Mouse (Mus musculus) R1 (cell line): ENCODE measurements around the gene Tbc1d22a.

Source experiments
- DNase-seq: peaks from one replicate; pipeline ENCODE4 v3.0.0-alpha.2; 2018; ENCODE audit warnings: low read depth, low spot score

The Tbc1d22a gene

DNA sequence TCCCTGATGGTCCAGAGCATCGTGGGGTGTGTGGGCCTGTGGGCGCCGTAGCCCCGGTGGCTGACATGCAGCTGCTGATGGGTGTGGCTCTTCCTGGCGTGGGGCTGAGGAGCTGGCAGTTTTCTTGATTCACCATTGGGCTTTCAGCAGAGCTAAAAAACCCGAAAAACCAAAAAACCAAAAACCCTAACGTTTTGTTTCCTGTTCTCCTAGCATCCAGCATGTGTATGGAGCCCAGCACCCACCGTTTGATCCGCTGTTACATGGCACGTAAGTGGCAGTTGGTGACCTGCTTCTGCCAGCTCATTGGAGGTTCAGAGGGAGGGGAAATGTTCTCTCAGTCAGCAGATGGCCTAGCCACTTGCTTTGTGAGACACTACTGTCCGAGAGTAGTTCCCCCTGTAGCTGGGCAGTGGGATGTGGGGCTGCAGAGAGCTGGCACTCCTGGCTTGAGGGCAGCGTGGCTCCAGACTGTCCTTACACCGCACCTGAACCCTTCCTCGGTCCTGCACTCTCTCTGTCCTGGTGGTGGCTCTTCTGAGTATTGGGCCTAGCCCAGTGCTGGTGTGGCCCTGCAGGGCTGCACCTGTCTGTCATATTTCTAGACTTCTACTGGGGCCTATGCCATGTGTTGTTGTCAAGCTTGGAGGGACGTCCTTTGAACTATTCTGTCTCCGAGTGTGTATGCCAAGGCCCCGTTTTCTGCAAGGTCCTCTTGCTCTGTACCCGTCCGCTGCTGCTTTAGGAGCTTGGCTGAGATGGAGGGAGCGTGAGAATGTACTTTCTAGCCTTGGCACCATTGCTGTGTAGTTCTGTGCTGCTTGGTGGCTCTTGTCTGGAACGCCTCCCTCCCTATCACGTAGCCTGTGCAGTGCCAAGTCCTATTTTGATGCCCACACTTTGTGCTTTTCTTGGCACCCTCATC, 20.5 kb downstream of the Tbc1d22a start:
- no peak for DNase-seq

DNA sequence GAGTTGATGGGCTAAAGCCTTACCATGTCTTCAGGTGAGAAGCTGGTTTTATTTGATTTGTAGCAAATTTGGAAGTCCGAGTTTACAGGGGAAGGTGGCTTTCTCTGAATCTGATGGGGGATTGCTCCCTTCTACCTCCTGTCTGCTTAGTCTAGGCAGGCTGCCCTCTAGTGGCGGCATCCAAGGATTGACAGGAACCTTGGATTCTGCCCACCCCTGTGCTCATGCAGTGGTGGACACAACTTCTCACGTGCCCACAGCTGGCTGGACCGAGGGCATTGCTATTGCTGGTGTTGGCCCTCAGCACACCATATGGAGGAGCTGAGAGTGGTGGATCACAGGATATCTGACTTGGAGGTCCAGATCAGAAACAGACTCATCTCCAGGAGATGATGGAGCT, 22.0 kb downstream of the Tbc1d22a start:
- peak; percentile 53 for DNase-seq

DNA sequence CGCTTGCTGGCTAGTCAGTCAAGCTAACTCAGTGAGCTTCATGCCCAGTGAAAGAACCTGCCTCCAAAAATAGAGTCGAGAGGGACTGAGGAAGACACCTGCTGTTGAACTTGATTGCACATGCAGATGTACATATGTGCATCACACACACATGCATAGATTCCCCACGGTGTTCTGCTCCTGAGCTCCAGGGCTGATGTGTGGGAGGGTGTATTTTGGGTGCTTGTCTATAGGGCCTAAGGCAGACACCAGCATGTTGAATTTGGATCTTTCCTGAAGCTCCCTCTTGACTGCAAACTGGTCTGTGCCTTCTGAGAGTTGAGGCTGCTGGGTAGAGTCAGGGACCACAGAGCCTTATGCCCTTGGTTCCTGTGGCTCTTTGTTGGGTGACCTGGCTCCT, 23.8 kb downstream of the Tbc1d22a start:
- no peak for DNase-seq

DNA sequence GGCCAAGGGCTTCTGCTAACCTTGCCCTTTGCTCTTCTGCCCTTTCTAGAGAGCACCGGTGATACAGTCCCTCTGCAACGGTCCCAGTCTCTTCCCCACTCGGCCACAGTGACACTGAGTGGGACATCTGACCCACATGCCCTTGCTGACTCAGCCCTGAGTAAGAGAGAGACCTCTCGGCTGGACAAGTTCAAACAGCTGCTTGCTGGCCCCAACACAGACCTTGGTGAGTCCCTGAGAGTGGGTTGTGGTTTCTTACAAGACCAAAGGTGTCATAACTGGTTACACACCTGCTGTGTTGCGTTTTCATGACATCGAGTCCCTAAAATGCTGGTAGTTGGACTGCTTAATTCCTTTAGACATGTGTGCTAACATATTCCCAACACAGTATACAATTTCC, 24.8 kb downstream of the Tbc1d22a start:
- no peak for DNase-seq

DNA sequence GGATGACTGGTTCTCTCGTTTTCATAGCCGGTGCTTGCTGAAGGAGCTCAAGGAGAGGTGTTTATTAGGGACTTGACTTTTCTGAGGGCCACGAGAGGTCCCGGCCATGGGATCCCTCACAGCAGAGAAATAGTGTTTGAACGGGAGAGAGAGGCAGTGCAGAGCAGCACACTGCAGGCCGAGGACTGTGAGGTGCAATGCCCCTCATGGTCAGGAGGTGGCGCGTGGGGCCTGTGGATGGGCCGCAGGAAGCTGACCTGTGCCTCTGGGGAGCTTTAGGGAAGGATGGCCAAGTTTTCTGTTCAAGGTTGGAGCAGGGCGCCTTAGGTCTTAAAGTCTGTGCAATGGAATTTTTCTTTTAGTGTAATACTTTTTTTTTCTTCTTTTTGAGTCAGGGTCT, 25.5 kb downstream of the Tbc1d22a start:
- peak; percentile 52 for DNase-seq

DNA sequence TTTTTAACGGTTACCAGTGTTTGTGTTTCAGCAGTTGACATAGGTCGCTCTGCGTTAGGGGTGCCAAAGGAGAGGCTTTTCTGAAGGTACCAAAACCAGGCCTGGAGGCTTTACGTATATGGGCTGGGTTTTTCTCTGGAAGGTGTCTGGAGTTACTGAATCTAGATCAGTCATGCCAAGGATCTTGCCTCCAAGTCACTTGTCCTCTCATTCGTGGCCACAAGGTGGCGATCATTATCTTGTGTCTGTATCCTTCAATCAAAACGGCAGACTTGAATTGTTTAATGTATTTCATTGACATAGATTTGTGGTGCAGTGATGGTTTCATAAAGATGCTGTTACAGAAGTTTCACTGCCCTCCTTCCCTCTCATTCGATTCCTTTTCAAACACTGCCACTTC, 29.4 kb downstream of the Tbc1d22a start:
- DNase-seq = peak; percentile 70

DNA sequence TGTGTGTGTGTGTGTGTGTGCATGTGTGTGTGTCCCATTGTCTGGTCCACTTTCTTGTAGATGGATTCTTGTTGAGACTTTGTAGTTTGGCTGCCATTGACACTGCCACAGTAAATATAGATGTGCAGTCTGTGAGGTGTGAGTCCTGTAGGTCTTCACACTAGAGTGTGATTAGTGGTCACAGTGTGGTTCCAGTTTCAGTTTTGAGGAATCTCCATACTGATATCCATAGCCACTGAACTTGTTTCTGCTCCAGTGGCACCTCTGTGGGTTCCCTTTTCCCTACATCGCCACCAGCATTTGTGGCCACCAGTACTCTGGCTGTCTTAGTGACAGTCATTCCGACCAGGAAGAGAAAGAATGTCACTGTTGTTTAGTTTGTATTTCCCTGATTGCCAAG, 30.1 kb downstream of the Tbc1d22a start:
- no peak for DNase-seq

DNA sequence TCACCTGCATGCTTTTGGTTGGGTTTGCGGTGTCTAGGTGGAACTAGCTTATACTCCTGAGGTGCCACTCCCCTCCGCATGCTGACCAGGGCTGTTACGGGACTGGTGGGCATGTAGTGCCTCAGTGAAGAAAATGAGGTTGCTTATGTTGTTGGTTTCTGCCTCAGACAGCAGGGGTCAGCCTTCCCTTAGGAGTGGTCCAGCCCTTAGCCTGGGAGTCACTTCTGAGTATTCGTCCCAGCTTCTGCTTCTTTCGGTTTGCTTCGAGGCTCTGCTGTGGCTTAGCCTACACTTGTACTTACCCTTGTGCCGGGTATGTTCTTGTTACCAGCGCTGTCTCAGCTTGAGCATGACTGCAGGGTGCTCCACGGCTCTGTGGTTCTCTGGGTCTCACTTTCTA, 36.0 kb downstream of the Tbc1d22a start:
- peak; percentile 38 for DNase-seq

DNA sequence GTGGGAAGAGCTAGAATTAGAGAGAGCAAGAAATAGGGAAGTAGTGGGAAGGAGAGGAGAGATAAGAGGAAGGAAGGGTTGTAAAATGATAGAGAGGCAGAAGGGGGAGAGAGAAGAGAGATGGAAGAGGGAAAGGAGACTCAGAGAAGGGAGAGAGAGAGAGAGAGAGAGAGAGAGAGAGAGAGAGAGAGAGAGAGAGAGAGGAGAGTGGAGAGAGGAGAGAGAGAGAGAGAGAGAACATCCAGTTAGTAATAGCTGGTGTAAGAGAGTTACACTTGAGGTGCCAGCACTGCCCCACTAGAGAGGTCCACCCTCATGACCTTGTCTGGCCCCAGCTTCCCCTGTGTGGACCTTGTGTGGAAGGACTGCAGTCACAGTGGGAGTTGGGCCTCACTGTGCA, 37.9 kb downstream of the Tbc1d22a start:
- DNase-seq = no peak

DNA sequence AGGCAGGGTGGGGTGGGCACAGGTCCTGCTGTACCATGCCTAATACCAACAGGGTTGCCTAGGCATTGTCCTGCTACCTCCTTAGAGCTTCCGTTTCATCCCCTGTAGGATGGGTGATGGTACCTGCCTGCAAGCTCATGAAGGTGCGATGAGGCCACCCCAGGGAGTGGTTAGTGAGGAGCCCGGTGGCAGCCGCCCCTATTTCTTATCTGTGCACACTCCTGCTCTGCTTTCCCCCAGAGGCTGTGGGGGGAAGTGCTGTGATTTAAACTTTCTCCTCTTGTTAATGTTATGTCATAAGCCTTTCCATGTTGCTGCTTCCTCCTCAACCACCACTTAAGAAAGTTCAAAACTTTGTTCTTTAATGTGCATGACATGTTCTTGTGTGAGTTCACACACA, 38.4 kb downstream of the Tbc1d22a start:
- peak; percentile 21 for DNase-seq

DNA sequence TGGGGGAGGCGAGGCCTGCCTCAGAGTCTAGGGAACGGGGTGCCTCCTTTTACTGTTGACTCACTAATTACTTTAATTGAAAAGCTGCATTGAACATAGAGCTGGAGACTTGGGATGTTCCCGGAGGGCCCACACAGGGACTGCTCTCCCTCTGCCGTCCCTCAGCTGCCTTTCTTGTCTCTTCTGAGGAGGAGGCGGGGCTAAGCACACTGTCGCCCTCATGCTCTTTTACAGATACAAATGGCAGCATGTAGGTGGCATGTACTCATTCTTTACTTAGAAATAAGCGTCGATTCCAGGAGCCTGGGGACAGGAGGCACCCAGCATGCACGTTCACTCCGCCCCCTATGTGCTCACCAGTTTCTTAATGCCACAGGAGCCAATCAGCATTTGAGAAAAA, 39.2 kb downstream of the Tbc1d22a start:
- no peak for DNase-seq

DNA sequence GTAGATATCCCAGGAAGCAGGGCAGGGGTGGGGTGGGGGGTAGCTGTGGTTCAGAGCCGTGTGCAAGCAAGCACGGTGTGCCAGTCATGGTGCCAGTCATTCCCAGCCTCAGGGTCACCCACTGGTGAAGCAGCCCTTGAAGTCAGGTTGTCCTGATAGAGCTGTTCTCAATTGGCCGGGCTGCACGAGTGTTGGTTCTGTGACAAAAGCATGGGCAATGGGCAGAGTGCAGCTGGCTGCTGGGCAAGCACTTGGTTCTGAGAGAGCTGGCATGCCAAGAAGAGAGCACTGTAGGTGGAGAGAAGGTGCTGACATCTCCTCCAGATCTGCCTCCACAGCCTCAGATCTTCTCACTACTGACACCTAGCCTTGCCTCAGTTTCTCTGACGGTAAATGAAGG, 41.9 kb downstream of the Tbc1d22a start:
- no peak for DNase-seq

DNA sequence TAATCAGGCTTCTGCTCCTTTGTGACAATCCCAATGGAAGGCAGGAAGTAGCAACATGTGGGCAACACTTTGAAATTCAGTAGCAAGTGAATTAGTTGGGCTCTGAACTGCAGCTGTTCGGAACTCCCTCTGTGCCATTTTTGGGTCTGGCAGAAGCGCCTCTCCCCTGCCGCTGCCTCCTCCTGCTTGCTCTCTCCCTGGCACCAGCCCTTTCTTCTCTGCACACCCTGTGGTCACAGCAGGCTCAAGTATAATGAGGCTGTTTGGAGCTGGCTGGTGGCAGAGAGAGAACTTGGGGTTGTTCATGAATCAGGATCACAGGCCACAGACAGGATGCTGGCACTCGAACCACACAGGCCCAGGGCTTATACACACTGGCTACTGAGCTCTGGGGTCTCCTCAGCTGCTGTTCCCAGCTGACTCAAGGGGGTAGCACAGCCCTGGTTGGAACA, 42.5 kb downstream of the Tbc1d22a start:
- DNase-seq = no peak

DNA sequence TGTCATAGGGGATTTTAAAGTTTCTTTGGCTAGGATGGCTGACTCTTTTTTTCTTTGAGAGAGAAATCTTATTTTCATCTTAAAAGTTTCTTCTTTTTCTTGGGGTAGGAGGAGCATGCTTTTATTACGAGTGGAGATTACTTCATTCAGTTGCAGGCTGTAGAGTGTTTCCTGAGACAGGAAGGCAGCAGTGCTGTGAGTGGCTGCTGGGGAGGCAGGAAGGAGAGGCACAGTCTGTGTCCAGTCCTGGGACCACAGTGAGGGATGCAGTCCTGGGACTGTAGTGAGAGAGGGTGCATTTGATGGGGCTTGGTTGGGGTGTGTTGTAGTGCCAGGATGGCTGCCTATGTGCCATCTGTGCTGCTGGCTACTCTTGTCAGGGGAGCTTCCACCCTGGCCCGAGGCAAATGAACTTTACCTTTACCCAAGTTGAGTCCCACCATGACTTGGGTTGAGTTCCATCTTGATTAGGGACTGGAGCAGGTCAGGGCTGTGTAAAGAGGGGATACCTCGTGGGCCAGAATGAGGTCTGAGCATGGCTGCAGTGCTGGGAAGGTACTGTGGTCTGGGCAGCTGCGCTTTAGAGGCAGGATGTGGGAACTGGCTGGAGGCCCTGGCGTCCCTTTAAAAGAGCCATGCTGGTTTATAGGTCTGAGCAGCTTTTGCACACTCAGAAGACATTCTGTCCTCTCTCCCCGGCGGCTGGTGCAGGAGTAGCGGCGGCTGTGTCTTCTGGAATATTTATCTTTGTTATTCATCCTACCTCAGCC, 43.8 kb downstream of the Tbc1d22a start:
- no peak for DNase-seq

DNA sequence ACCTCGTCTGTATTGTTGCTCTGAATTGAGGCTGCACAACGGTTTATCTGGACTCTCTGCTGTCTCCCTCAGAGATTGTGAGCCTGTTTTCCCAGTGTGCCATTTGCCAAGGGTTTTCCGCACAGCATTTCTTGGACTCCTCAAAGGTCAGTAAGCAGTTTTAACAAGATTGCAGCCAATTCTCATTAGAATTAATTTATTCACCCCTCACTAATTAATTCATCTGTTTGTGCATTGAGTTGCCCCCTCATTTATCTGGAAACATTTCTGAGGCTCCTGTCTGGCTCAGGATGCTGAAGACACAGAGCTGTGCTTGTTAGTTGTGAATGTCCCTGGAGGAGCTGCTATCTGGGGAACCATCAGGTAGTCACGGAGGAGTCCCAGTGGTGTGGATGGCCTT, 45.0 kb downstream of the Tbc1d22a start:
- no peak for DNase-seq

DNA sequence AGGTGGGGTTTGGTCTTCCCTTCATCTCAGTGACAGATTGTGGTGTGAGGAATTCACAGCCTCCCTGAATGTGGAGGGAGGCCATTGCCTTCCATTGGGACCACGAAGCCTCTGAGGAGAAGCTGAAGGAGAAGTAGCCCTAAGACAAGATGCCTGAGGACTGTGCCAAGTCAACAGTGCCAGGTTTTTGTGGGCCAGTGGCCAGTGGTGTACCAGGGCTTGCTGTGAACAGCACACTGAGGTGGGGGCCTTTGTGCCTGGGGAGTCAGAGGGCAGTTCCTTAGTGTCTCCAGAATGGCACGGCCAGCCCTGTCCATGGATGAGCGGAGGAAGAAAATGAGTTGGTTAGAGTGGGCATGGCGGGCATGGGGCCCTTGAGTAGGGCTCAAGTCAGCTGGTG, 45.9 kb downstream of the Tbc1d22a start:
- DNase-seq = no peak

DNA sequence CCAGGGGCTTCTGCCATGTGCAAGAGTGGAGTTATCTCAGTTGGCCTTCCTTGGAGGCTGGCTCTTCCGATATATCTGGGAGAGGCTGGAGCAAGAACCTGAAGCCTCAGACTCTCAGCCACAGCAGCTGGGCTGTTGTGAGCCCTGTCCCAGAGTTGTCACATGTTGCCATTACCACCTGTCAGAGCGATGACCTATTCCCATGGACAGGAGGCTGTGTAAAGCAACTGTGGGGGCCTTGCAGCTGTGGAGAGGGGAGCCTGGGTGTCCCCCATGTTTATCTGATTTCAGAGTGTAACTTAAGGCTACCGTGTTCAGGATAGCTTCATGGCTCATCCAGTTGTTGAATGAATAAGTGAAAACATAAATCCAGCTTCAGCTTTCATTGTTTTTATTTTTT, 50.1 kb downstream of the Tbc1d22a start:
- no peak for DNase-seq

DNA sequence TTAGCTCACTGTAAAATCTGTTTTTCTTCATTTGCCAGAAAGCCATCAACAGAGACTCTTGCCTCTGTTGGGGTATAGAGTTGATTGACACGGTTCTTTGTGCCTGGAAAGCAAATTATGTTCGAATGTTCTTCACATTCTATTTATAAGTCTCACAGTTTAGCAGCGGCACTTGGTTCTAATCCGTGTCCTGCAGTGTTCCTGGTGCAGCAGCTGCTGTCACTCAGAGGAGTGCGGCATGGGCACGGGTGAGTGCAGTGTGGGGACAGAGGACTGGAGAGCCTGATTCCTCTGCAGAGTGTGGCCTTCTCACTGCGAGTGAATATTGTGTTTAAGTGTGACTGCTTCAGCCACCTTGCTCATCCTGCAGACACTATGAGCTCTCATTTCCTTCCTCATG, 50.5 kb downstream of the Tbc1d22a start:
- DNase-seq = no peak

DNA sequence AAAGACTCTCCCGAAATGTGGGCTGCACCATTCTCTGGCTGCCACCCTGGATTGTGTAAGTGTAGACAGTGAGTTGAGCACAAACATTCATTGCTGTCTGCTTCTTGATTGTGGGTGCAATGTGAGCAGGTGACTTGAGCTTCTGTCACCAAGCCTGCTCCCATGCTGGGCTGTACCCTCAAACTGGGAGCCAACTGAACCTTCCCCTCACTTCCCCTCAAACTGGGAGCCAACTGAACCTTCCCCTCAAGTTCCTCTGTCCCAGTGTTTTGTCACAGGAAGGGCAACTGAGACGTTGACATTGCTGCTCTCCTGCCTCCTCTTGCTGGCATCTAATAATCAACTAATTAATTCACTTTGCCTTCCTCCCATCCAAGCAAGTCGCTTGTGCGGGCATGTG, 52.7 kb downstream of the Tbc1d22a start:
- DNase-seq = no peak

DNA sequence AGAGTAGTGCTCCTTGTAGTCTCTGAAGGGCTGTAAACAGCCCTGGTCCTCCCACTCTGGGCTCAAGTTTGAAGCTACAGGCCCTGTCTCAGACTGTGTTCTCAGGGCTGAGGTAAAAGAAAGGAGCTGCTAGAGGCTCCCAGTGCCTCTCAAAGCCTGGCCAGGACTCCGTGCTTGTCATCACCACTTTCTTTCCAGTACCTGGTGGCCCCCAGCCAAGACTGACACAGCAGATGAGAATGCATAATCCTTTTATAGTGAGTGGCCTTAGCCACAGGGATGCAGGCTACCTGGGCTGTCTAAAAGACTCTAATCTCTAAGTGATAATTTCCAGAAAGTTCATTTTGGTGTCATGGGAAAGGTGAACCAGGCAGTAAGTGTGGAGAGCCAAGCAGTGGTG, 54.3 kb downstream of the Tbc1d22a start:
- no peak for DNase-seq

DNA sequence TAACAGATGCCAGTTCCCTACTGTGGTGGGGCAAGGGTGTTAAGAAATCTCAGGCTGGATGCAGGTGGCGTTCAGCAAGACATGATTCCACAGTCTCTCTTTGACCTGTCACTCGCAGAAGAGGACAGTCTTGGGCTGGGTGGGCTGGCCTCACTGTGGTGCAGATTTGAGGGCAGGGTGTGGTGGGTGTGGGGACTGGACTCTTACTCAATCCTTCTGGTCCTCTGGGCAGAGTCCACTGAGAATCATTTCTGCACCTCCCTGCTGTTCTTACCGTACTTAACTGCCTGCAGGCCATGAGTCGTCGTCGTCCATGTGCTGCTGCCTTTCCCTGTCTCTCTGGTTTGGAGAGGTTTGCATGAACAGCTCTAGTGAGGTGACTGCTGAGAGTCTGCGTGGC, 61.5 kb downstream of the Tbc1d22a start:
- no peak for DNase-seq

DNA sequence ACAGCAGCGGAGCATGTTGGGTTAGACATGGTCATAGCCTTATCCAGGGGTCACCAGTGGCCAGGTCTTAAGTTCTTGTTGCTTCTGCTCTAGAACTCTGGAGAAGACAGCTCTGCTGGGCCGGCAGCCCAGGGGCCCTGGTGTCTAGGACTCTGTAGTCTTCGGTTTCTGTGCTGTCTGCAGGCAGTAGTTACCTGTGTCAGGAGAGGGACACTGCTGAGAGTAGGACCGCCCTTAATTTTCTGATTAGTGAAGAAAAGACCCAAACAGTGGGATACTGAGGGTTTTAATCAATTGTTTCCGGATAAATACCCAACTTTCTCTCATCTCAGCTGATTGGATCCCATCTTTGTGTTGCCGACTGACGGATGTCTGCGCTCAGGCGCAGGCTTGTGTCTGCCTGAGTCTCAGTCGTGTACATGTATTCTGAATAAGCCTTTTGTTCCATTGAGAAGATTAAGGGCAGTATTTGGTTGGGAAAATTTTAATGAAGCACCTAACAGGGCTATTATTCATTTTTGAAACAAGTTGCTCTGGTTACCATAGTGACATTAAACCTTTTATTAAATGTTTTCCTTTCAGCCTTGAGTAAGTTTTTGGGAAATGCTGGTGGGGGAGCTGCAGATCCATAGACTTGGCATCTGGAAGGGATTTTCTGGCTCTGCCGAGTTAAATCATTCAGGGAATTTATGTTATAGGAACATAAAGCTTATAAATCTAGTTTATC, 62.4 kb downstream of the Tbc1d22a start:
- DNase-seq = no peak
